Mouse (Mus musculus) embryonic facial prominence, embryonic 15.5 days (tissue): Measurements from ENCODE around the gene Ell. TPM values are rescaled to one million over a fixed set of nuclear protein-coding genes. Genes with fewer than 3 reads are reported as not detected.

ENCODE experiments used
- ATAC-seq: fragments of 200-750 bp; cut with Nextera tagmentation; 2 replicates; pipeline ENCODE4 v1.8.0; 2017; ENCODE audit warnings: low read depth, moderate TSS enrichment; ENCODE audit not compliant: insufficient number of reproducible peaks, low FRiP score, low TSS enrichment
- H3K27ac ChIP-seq: fragments of 300-500 bp; sonication (generic); replicated peaks from 2 replicates; pipeline ENCODE4 v1.5.1; 2015; ENCODE audit warnings: mild to moderate bottlenecking, inconsistent platforms
- H3K27me3 ChIP-seq: fragments of 300-500 bp; sonication (generic); 2 replicates; pipeline ENCODE4 v1.6.1; 2015; ENCODE audit warnings: inconsistent platforms
- H3K36me3 ChIP-seq: fragments of 300-500 bp; sonication (generic); 2 replicates; pipeline ENCODE4 v1.6.1; 2015; ENCODE audit warnings: mild to moderate bottlenecking, inconsistent platforms
- H3K4me1 ChIP-seq: fragments of 300-500 bp; sonication (generic); 2 replicates; pipeline ENCODE4 v1.6.1; 2015; ENCODE audit warnings: inconsistent platforms
- H3K4me2 ChIP-seq: fragments of 300-500 bp; sonication (generic); replicated peaks from 2 replicates; pipeline ENCODE4 v1.6.1; 2015; ENCODE audit warnings: mild to moderate bottlenecking, inconsistent platforms
- H3K4me3 ChIP-seq: fragments of 300-500 bp; sonication (generic); replicated peaks from 2 replicates; pipeline ENCODE4 v1.5.1; 2015; ENCODE audit warnings: mild to moderate bottlenecking, inconsistent platforms
- H3K9ac ChIP-seq: fragments of 300-500 bp; sonication (generic); 2 replicates; pipeline ENCODE4 v1.6.1; 2015; ENCODE audit warnings: inconsistent platforms
- H3K9me3 ChIP-seq: fragments of 300-500 bp; sonication (generic); replicated peaks from 2 replicates; pipeline ENCODE4 v1.6.1; 2016; ENCODE audit warnings: inconsistent platforms
- WGBS: fragments of 180-500 bp; shearing (Covaris S2); methylation state at CpG from one replicate; pipeline ENCODE4 v1.1.7; 2015; 5-methylcytosine and 5-hydroxymethylcytosine counted together
- polyA plus RNA-seq: library from polyadenylated mRNA; unstranded; fragments of >200 nt; fragmentation: Nextera tagmentation; extraction: Ambion mirVana; gene quantifications from 2 replicates; pipeline ENCODE4 v1.2.1, GENCODE M21; 2015

Ell gene
- polyA plus RNA-seq, 1 experiment from 2014 or later = 22.7 TPM

DNA sequence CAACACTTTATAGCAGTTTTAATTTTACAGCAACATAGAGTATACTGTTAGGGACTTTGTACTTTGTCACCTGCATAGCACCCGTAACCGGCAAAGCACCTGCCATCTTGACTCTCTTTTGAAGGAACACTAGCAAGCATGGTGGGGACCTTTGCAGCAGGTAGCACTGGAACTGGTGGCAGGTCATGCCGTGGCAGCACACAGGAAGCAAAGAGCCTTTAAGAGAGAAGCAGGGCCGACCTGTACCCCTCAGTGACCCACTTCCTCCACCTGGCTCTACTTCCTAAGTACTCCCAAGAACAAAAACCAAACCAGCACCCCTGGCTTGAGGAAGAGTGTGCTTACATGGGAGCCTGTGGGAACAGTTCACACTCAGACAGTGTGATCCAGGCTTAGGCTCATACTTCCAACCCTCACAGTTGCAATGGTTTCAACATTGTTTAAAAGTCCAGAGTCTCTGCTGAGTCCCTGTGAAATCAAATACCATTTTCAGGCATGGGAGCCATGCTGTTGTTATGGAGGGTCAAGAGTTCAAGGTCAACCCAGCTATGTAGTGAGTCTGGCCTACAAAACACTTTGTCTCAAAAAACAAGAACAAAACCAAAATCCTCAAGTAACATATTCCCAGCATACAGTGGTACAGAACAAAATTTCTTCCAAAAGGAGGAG, 16.0 kb downstream of the Ell start:
- Histone ChIP-seq H3K36me3 (0 out of 2 replicates have a peak, but pooled peaks cover under 1% of the 10 kb centered on the region), H3K4me2 (no peak overlapping the region), H3K4me3 (no peak overlapping the region), H3K27me3 (no peaks in the 10 kb centered on the region), H3K9me3 (no peaks in the 10 kb centered on the region), H3K27ac (no peak overlapping the region), H3K4me1 (peaks cover 16% of the 10 kb centered on the region; the same call in 1 of the 2 replicates), H3K9ac (no peak overlapping the region)
- WGBS = 89% methylated on average over 4 of the region's 4 CpGs
- ATAC-seq = no peak

GRCm38 (mm10) chr8:70558334-70558733, 19.1 kb downstream of the Ell start:
- Histone ChIP-seq H3K36me3 (0 out of 2 replicates have a peak, but pooled peaks cover 3% of the 10 kb centered on the region), H3K4me3 (no peak overlapping the region), H3K9ac (no peak overlapping the region), H3K4me1 (peaks cover 17% of the 10 kb centered on the region; the same call in 1 of the 2 replicates), H3K9me3 (no peaks in the 10 kb centered on the region), H3K4me2 (no peak overlapping the region), H3K27ac (no peak overlapping the region), H3K27me3 (no peaks in the 10 kb centered on the region)
- ATAC-seq = no peak
- whole genome bisulfite sequencing = 65% methylated on average over 4 of the region's 4 CpGs

DNA sequence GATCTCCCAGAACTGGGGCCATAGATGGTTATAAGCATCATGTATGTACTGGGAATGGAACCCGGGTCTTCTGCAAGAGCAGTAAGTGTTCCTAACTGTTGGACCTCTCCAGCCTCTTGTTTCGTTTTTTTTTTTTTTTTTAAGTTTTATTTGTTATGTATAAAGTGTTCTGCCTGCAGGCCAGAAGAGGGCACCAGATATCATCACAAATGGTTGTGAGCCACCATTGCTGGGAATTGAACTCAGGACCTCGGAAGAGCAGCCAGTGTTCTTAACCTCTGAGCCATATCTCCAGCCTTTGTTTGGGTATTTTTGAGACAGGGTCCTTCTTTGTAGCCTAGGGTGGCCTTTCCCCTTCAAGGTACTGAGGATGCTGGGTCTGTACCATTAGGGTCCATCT, 19.7 kb downstream of the Ell start:
- Histone ChIP-seq H3K27ac (no peak overlapping the region), H3K9ac (no peak overlapping the region), H3K4me2 (no peak overlapping the region), H3K36me3 (0 out of 2 replicates have a peak, but pooled peaks cover 3% of the 10 kb centered on the region), H3K4me1 (peaks cover 11% of the 10 kb centered on the region; the same call in 1 of the 2 replicates), H3K27me3 (no peaks in the 10 kb centered on the region), H3K4me3 (no peak overlapping the region), H3K9me3 (no peaks in the 10 kb centered on the region)
- 77% methylated on average over 3 of the region's 3 CpGs for WGBS
- no peak for ATAC-seq

- no peak overlapping the region for H3K27ac ChIP-seq
- H3K4me2 ChIP-seq = no peak overlapping the region
- H3K27me3 ChIP-seq = no peaks in the 10 kb centered on the region
- 0 out of 2 replicates have a peak, but pooled peaks cover 3% of the 10 kb centered on the region for H3K36me3 ChIP-seq
- H3K4me1 ChIP-seq = peaks cover 18% of the 10 kb centered on the region; the same call in 1 of the 2 replicates
- ATAC-seq = 0 out of 2 replicates have a peak, but pooled peaks have one; percentile 21
- no peak overlapping the region for H3K9ac ChIP-seq
- no peak overlapping the region for H3K4me3 ChIP-seq
- WGBS = 70% methylated on average over 2 of the region's 2 CpGs
- H3K9me3 ChIP-seq = no peaks in the 10 kb centered on the region
These were observed 20.8 kb downstream of the Ell start for GRCm38 (mm10) chr8:70560096-70560495.

DNA sequence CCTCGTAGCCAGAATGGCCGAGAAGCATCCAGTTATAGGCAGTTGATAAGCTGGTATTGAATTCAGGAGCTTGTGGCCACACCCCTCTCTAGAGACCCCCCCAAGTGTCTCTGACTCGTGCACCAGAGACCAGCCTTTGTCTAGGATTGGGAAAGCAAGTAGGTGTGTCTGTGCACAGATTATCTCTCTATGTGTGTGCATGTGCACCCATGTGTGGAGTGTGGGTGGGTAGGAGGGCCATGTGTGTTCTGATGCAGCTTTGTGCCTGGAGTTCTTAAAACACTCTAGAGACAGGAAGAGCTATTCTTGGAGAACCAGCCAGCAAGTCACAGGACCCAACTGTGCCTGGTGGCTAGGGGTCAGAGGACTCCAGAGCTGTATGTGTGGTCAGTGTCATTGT, 21.3 kb downstream of the Ell start:
- H3K9me3 ChIP-seq = no peaks in the 10 kb centered on the region
- H3K4me1 ChIP-seq = peaks cover 23% of the 10 kb centered on the region; the same call in 1 of the 2 replicates
- WGBS = 63% methylated on average over 3 of the region's 3 CpGs
- H3K4me2 ChIP-seq = no peak overlapping the region
- 0 out of 2 replicates have a peak, but pooled peaks cover 3% of the 10 kb centered on the region for H3K36me3 ChIP-seq
- no peak overlapping the region for H3K4me3 ChIP-seq
- no peak for ATAC-seq
- H3K27me3 ChIP-seq = no peaks in the 10 kb centered on the region
- H3K27ac ChIP-seq = no peak overlapping the region
- H3K9ac ChIP-seq = no peak overlapping the region

GRCm38 (mm10) chr8:70561357-70561756, 22.1 kb downstream of the Ell start:
- peaks cover 25% of the 10 kb centered on the region; the same call in 1 of the 2 replicates for H3K4me1 ChIP-seq
- H3K4me3 ChIP-seq = no peak overlapping the region
- no peaks in the 10 kb centered on the region for H3K27me3 ChIP-seq
- no peak for ATAC-seq
- whole genome bisulfite sequencing = 61% methylated on average over 4 of the region's 4 CpGs
- H3K27ac ChIP-seq = 0 out of 2 replicates have a peak overlapping the region, but pooled peaks have one; percentile 22
- no peak overlapping the region for H3K4me2 ChIP-seq
- H3K9ac ChIP-seq = no peak overlapping the region
- no peaks in the 10 kb centered on the region for H3K9me3 ChIP-seq
- 0 out of 2 replicates have a peak, but pooled peaks cover 3% of the 10 kb centered on the region for H3K36me3 ChIP-seq

DNA sequence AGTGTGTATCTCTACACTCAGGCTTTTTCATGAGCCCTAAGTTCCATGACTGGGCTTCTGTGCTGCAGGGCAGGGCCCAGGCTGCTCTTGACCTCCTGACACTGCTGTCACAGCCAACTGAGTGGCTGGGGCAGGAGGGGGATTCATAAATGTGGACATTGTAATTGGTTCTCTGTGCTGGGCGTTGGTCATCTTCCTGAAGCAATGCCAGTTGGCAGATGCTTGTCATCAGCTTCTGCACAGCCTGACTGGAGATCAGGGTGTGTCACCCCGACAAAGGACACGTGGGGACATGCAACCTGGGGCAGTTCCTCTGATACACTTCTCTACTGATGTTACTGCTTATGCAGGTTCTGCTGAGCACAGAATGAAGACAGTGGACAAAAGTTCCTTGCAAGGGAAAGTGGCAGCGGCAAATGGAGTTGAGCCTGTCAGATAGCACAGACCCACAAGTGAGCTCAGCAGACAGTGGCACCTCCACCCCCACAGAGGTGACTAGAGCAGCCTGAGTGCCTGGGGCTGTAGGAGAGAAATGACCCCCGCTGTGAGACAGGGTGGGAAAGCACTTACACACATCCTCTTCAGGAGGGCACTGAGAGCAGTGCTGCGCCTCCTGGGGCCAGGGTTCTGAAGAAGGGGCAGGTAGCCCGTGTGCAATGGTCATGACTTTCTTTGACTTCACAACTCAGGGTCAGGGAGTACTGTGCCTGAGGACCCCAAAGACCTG, 22.7 kb downstream of the Ell start:
- Histone ChIP-seq H3K4me3 (no peak overlapping the region), H3K27ac (no peak overlapping the region), H3K4me2 (no peak overlapping the region), H3K27me3 (no peaks in the 10 kb centered on the region), H3K36me3 (0 out of 2 replicates have a peak, but pooled peaks cover 3% of the 10 kb centered on the region), H3K4me1 (peaks cover 25% of the 10 kb centered on the region; the same call in 1 of the 2 replicates), H3K9ac (no peak overlapping the region), H3K9me3 (no peaks in the 10 kb centered on the region)
- ATAC-seq = no peak
- WGBS = 60% methylated on average over 7 of the region's 7 CpGs

DNA sequence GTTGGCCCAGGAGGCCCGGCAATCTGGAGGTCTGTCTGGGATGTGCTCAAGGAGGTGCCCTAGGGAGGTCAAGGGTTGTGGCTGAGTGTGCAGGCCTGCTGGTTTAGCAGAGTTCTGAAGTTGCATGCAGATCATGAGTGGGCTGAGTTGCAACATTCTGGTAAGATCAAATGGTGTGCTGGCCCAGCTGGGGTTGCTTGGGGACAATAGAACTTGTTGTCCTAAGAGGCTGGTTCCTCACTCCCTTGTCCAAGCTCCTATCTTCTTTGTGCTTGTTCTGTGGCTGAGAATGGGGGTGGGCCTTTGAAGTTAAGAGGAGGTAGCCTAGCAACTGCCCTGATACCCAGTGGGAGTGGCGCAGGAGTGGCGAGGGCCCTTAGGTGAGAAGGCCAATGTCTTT, 23.5 kb downstream of the Ell start:
- Histone ChIP-seq H3K27ac (no peak overlapping the region), H3K36me3 (0 out of 2 replicates have a peak, but pooled peaks cover 3% of the 10 kb centered on the region), H3K4me1 (peaks cover 25% of the 10 kb centered on the region; the same call in 1 of the 2 replicates), H3K9me3 (no peaks in the 10 kb centered on the region), H3K4me2 (no peak overlapping the region), H3K4me3 (no peak overlapping the region), H3K27me3 (no peaks in the 10 kb centered on the region), H3K9ac (no peak overlapping the region)
- ATAC-seq = no peak
- WGBS = 84% methylated on average over 3 of the region's 3 CpGs

DNA sequence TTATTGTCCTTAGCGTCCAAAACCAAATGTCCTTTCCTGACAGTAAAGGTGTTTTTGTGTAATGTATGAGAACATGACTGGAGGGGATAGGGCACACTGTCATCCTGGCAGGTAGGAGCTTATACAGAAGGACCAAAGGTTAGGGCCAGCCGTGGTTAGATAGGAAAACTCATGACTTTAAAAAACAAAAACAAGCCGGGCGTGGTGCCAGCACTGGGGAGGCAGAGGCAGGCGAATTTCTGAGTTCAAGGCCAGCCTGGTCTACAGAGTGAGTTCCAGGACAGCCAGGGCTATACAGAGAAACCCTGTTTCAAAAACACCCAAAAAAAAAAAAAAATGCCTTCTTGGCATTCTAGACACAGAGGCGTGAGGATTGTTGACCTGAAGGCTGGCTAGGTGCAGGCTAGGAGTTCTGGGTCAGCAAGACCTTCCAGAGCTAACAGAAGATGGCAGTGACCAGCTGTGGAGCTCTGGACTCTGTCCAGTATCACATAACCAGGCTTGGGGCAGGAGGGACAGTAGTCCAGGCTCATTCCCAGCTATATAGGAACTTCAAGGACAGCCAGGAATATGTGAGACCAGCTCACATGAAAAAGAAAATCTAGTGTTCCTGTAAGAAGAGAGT, 24.6 kb downstream of the Ell start:
- 88% methylated on average over 6 of the region's 6 CpGs for WGBS
- no peak for ATAC-seq
- Histone ChIP-seq H3K9me3 (no peaks in the 10 kb centered on the region), H3K4me1 (peaks cover 25% of the 10 kb centered on the region; the same call in 1 of the 2 replicates), H3K4me2 (no peak overlapping the region), H3K36me3 (0 out of 2 replicates have a peak, but pooled peaks cover 3% of the 10 kb centered on the region), H3K27me3 (no peaks in the 10 kb centered on the region), H3K4me3 (no peak overlapping the region), H3K27ac (no peak overlapping the region), H3K9ac (no peak overlapping the region)

DNA sequence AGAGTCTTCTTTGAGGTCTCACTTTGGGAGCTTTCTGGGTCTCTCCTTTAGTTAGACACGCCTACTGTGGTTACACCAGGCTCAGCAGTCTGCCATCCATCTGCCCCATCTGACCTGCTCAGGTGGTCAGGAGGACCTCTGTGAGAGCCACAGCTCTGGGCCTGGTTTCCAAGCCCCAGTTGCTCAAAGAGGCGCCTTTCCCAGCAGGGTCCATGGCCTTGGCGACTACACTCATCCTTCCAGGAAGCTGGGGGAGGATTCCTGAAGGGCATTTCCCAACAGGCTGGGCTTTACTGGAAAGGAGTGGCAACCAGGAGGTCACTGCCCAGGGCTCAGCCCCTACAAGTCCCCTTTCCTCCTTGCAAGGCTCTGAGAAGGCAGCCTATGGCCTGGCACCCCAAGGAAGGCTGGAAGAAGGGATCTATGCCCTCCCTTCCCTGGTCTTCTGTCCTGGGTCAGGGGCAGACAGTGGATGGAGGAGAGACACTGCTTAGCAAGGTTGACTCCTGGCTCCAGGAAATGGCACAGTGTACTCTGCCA, 25.5 kb downstream of the Ell start:
- H3K4me3 ChIP-seq = no peak overlapping the region
- no peaks in the 10 kb centered on the region for H3K9me3 ChIP-seq
- no peak overlapping the region for H3K9ac ChIP-seq
- H3K27ac ChIP-seq = no peak overlapping the region
- H3K27me3 ChIP-seq = no peaks in the 10 kb centered on the region
- no peak overlapping the region for H3K4me2 ChIP-seq
- peaks cover 25% of the 10 kb centered on the region; the same call in 1 of the 2 replicates for H3K4me1 ChIP-seq
- 69% methylated on average over 3 of the region's 3 CpGs for WGBS
- H3K36me3 ChIP-seq = 0 out of 2 replicates have a peak, but pooled peaks cover 3% of the 10 kb centered on the region
- ATAC-seq = no peak

DNA sequence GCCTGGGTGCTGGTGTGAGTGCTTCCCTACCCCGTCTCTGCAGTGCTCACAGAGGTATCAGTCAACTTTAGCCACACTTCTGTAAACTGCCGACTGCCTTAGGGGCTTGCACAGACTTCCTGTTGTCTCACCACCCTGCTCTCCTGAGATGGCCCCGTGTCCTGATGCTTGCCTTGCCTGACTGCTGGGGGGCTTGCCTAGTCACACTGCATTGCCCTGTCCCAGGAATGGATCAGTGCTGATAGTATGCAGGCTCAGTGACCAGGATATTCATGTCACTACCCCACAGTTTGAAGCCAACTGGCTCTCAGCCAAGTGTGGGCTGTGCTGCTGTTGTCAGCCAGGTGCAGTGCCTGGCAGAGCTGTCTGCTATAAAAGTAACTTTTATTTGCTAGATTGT, 26.3 kb downstream of the Ell start:
- no peak overlapping the region for H3K4me3 ChIP-seq
- no peak overlapping the region for H3K9ac ChIP-seq
- no peaks in the 10 kb centered on the region for H3K27me3 ChIP-seq
- ATAC-seq = no peak
- no peak overlapping the region for H3K4me2 ChIP-seq
- H3K4me1 ChIP-seq = peaks cover 28% of the 10 kb centered on the region; the same call in 1 of the 2 replicates
- H3K9me3 ChIP-seq = no peaks in the 10 kb centered on the region
- WGBS = 26% methylated on average over 3 of the region's 3 CpGs
- no peaks in the 10 kb centered on the region for H3K36me3 ChIP-seq
- H3K27ac ChIP-seq = 0 out of 2 replicates have a peak overlapping the region, but pooled peaks have one; percentile 5
